Mouse (Mus musculus): ENCODE measurements at regions not wholly inside any gene's neighbourhood (a gene's known extent, or its start where the extent isn't known, plus 50 kb on each side); places are given as distances from the start of the nearest gene placed in this dataset.

DNA sequence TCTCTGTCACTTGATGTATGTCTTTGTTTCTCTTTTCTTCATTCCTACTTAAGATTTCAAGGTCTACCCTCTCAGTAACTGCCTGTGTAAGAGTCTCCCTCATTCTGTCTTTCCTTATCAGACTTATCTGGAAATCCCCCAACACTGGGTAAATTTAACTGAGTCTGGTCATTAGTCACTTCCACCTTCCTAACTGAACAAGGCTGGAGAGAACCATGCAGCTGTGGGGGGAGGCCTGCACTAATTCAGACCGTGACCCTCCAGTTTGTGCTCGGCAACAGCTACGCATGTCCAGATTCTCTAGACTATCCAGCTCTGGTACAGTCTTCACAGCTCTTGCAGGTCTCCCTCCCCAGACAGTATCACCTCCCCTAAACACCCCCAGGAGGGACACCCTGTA, 103.3 kb downstream of the Prox1 start:
- Histone ChIP-seq H3K27ac (replicated peaks) (no peak overlapping the region), H3K27me3 (no peaks in the 10 kb centered on the region), H3K9ac (no peak overlapping the region), H3K9me3 (replicated peaks) (no peaks in the 10 kb centered on the region), H3K4me1 (replicated peaks) (0 out of 2 replicates have a peak, but pooled peaks cover 4% of the 10 kb centered on the region), H3K4me3 (replicated peaks) (no peak overlapping the region), H3K4me2 (no peak overlapping the region), H3K36me3 (replicated peaks) (no peaks in the 10 kb centered on the region)
- ATAC-seq (ENCODE audit: insufficient read depth): no peak
- 44% methylated on average over 3 of the region's 3 CpGs for WGBS (ENCODE audit: insufficient replicate concordance)

DNA sequence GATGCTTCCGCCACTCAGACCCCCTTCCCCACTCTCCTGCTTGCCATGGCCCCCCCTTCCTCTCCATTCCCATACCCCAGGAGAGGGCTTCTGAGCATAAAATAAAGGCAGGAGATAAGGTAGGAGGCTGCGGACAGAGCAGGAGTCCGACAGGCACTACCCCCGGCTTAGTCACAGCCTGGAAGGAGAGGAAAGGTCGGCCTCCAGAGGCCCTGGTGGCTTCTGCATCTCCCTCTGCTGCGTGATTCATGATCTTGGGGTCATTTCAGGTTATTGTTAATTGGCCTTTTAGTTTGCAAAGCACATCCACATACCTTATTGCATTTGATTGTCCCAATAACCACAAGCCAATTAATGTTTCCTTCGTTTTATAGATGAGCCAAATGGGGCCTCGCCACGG, 104.1 kb downstream of the Prox1 start:
- 63% methylated on average over 9 of the region's 9 CpGs for WGBS (ENCODE audit: insufficient replicate concordance)

DNA sequence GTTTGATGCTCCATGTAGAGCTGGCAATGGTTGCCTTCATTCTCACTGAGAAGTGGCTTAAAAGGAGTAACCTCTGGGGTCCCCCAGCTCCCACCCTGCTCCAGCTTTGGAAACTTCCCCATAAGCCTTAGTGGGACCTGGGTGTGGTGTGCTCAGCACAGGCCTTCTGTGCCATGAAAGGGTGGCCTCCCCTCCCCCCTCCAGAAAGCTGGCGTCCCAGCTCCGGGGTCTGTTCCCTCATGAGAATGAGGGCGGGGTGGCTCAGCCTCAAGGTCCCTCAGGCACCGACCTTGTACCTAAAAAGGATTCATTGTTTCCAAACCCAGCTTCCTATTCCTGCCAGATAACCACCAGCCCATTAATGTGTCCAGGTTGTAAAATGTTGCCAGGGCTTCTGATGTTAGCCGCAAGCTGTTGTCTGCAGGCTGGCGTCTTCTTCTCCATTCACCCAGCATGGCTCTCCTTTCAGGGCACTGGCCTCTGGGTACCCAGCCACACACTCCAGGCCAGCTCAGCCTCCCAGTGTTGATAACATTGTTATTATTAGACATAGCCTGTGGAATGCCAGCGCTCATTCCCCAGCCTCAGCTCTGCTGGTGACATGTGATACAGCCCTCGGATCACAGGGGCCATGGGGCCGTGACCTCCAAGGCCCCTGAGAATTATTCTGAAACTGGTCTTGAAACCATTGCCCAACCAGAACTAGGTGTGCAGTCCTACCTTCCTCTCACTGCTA, 108.8 kb downstream of the Prox1 start:
- Histone ChIP-seq H3K4me3 (replicated peaks) (no peak overlapping the region), H3K9me3 (replicated peaks) (no peaks in the 10 kb centered on the region), H3K27me3 (no peaks in the 10 kb centered on the region), H3K27ac (replicated peaks) (no peak overlapping the region), H3K36me3 (replicated peaks) (no peaks in the 10 kb centered on the region), H3K4me1 (replicated peaks) (peaks cover 7% of the 10 kb centered on the region; the same call in 1 of the 2 replicates), H3K4me2 (no peak overlapping the region), H3K9ac (no peak overlapping the region)
- no peak for ATAC-seq (ENCODE audit: insufficient read depth)
- WGBS (ENCODE audit: insufficient replicate concordance): 65% methylated on average over 9 of the region's 9 CpGs

More for the DNA sequence above, 104.1 kb downstream of the Prox1 start:
- ATAC-seq (ENCODE audit: insufficient read depth): no peak
- Histone ChIP-seq H3K4me1 (replicated peaks) (0 out of 2 replicates have a peak, but pooled peaks cover 8% of the 10 kb centered on the region), H3K9me3 (replicated peaks) (no peaks in the 10 kb centered on the region), H3K9ac (no peak overlapping the region), H3K4me2 (no peak overlapping the region), H3K27ac (replicated peaks) (no peak overlapping the region), H3K36me3 (replicated peaks) (no peaks in the 10 kb centered on the region), H3K27me3 (no peaks in the 10 kb centered on the region), H3K4me3 (replicated peaks) (no peak overlapping the region)

DNA sequence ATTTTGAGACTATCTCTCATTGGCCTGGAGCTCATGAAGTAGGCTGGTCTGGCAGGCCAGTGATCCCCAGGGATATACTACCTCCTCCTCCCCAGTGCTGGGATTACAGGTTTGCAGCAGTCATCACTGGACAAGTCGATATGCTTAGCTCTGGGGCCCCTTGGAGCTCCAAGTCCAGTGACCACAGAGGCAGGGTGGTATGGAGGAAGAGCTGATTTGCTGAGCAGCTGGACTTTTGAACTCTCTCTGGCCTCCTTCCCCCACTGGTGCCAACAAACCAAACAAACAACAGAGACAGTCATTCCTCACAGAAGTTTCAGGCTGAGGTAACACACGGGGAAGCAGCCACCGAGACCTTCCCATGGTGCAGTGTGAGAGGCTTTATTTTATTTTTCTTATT, 111.5 kb downstream of the Prox1 start:
- H3K27ac ChIP-seq (replicated peaks): peak overlapping the region; percentile 33; the same call in 1 of the 2 replicates

DNA sequence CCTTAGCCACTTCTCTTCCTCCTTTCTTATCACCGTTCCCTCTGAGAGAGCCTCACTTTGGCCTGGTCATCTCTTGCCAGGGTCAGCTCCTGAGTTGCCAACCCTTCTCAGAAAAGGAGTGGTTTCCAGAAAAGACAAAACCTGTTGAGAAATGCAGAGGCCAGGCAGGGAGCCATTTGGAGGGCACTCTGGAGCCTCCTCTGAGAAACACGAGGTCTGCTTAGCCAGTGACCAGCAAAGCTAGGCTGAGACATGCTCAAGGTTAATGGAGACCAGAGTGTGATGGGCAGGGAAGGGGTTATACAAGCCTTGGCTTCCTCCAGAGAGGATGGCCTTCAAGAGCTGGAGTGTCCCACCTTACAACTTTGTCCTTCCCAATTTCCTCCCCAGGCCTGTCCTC, 113.6 kb downstream of the Prox1 start:
- Histone ChIP-seq H3K27me3 (no peaks in the 10 kb centered on the region), H3K9me3 (replicated peaks) (no peaks in the 10 kb centered on the region), H3K4me1 (replicated peaks) (peaks cover 5% of the 10 kb centered on the region; the same call in 1 of the 2 replicates), H3K27ac (replicated peaks) (no peak overlapping the region), H3K36me3 (replicated peaks) (no peaks in the 10 kb centered on the region), H3K4me3 (replicated peaks) (no peak overlapping the region), H3K9ac (no peak overlapping the region), H3K4me2 (no peak overlapping the region)
- no peak for ATAC-seq (ENCODE audit: insufficient read depth)
- WGBS (ENCODE audit: insufficient replicate concordance): 50% methylated on average over 2 of the region's 2 CpGs

More for the DNA sequence above, 111.5 kb downstream of the Prox1 start:
- Histone ChIP-seq H3K9ac (no peak overlapping the region), H3K27me3 (no peaks in the 10 kb centered on the region), H3K9me3 (replicated peaks) (no peaks in the 10 kb centered on the region), H3K4me2 (no peak overlapping the region), H3K36me3 (replicated peaks) (no peaks in the 10 kb centered on the region), H3K4me1 (replicated peaks) (peaks cover 7% of the 10 kb centered on the region; the same call in 1 of the 2 replicates), H3K4me3 (replicated peaks) (no peak overlapping the region)
- peak; percentile 35; the same call in 1 of the 2 replicates for ATAC-seq (ENCODE audit: insufficient read depth)
- WGBS (ENCODE audit: insufficient replicate concordance): 36% methylated on average over 3 of the region's 3 CpGs

DNA sequence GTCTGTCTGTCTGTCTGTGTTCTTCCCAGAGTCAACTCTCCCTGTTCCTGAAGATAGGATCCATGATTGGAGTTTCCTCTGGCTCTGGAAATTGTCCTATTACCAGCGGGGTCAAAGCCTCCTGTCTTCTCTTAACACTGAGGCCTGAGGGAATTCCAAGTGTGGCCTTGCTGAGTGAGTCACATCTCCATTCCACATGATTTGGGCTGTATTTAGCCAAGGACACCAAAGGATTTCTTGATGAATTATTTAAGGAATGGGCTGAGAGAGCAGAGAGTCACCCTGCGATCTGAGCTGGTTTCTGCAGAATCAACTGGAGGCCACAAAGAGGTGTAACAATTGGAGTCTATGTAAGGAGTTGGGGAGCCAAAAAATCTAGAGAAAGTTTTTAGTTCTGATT, 118.6 kb downstream of the Prox1 start:
- 0 out of 2 replicates have a peak, but pooled peaks cover 4% of the 10 kb centered on the region for H3K4me1 ChIP-seq (replicated peaks)
- no peak overlapping the region for H3K9ac ChIP-seq
- H3K27ac ChIP-seq (replicated peaks): no peak overlapping the region
- no peak overlapping the region for H3K4me2 ChIP-seq
- WGBS (ENCODE audit: insufficient replicate concordance): 69% methylated on average over 2 of the region's 2 CpGs
- H3K27me3 ChIP-seq: no peaks in the 10 kb centered on the region
- ATAC-seq (ENCODE audit: insufficient read depth): no peak
- no peaks in the 10 kb centered on the region for H3K9me3 ChIP-seq (replicated peaks)
- H3K36me3 ChIP-seq (replicated peaks): no peaks in the 10 kb centered on the region
- H3K4me3 ChIP-seq (replicated peaks): no peak overlapping the region

DNA sequence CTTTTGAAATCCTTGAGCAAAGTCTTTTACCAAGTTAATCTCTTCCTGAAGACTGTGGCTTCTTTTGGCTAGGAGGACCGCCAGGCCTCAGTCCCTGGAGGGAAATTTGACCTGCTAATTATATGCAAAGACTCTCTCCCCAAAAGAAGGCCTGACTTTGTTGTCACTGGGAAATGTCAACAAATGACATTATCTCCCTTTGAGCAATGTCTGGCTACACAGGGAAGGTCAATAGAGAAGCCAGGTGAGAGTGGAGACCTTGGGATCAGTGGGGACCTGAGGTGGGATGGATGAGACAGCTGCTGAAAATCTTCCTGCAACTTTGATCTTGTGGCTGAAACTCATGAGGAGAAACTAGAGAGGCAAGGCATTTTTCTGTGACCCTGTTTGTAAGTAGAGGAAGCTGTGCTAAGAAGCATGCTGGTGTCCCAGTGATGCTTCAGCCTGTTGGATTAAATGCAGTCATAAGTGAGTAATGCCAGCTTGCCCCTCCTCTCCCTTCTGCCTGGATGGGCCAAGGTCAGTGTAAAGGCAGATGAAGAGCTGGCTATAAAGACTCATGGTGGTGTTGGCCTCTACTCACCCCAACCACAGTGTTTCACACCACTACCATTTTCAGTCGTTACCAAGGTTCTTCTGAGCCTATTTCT, 121.9 kb downstream of the Prox1 start:
- no peak overlapping the region for H3K9ac ChIP-seq
- peak overlapping the region; percentile 42; the same call in 1 of the 2 replicates for H3K27ac ChIP-seq (replicated peaks)
- no peaks in the 10 kb centered on the region for H3K9me3 ChIP-seq (replicated peaks)
- H3K4me3 ChIP-seq (replicated peaks): no peak overlapping the region
- WGBS (ENCODE audit: insufficient replicate concordance): 45% methylated on average over 2 of the region's 2 CpGs
- peak; percentile 47; the same call in 1 of the 2 replicates for ATAC-seq (ENCODE audit: insufficient read depth)
- H3K4me2 ChIP-seq: no peak overlapping the region
- H3K4me1 ChIP-seq (replicated peaks): peaks cover 8% of the 10 kb centered on the region; the same call in 1 of the 2 replicates
- H3K27me3 ChIP-seq: no peaks in the 10 kb centered on the region
- no peaks in the 10 kb centered on the region for H3K36me3 ChIP-seq (replicated peaks)

DNA sequence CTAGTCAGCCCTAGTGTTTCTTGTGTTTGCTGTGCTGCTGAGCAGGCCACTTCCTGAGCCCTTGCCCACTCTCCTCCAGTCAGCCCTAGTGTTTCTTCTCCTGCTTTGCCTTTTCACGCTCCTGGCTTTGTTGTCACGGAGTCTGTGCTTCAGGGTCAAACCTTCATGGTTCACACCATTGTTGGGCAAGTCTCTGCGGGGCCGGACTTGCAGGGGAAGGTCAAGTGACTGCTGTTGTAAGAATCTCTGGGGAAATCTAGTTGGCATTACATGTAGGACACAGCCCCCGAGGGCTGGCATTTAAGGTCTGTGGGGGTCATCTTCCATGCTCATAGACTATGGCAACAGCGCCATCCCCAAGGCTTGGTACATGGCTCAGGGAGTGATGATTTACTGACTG, 123.3 kb downstream of the Prox1 start:
- H3K4me1 ChIP-seq (replicated peaks): peaks cover 16% of the 10 kb centered on the region
- H3K27me3 ChIP-seq: no peaks in the 10 kb centered on the region
- no peaks in the 10 kb centered on the region for H3K36me3 ChIP-seq (replicated peaks)
- H3K9me3 ChIP-seq (replicated peaks): no peaks in the 10 kb centered on the region
- H3K9ac ChIP-seq: no peak overlapping the region
- no peak overlapping the region for H3K4me3 ChIP-seq (replicated peaks)
- H3K4me2 ChIP-seq: no peak overlapping the region
- no peak overlapping the region for H3K27ac ChIP-seq (replicated peaks)
- 68% methylated on average over 6 of the region's 6 CpGs for WGBS (ENCODE audit: insufficient replicate concordance)
- ATAC-seq (ENCODE audit: insufficient read depth): no peak

DNA sequence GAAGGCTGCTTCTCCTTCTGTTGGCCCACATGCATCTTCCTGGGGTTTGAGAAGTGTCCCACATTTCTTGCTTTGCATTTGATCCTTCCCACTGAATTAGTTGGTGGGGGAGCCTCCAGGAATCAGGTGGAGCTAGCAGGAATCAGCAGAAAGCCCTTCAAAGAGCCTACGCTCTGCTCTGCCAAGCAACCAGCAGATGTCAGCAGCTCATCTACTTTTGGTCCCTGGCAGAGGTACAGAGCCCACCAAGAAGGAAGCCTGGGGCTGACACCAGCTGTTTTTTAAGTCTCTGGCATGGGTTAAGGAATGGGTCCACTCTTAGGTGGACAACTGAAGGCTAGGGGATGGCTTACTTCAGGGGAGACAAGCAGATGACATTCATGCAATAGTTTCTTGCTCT, 123.6 kb upstream of the Smyd2 start:
- H3K9me3 ChIP-seq (replicated peaks): no peaks in the 10 kb centered on the region
- no peaks in the 10 kb centered on the region for H3K36me3 ChIP-seq (replicated peaks)
- H3K4me3 ChIP-seq (replicated peaks): no peak overlapping the region
- no peak overlapping the region for H3K27ac ChIP-seq (replicated peaks)
- ATAC-seq (ENCODE audit: insufficient read depth): no peak
- 37% methylated on average over 1 of the region's 1 CpGs for WGBS (ENCODE audit: insufficient replicate concordance)
- no peaks in the 10 kb centered on the region for H3K27me3 ChIP-seq
- H3K9ac ChIP-seq: no peak overlapping the region
- no peak overlapping the region for H3K4me2 ChIP-seq
- H3K4me1 ChIP-seq (replicated peaks): peaks cover 16% of the 10 kb centered on the region

DNA sequence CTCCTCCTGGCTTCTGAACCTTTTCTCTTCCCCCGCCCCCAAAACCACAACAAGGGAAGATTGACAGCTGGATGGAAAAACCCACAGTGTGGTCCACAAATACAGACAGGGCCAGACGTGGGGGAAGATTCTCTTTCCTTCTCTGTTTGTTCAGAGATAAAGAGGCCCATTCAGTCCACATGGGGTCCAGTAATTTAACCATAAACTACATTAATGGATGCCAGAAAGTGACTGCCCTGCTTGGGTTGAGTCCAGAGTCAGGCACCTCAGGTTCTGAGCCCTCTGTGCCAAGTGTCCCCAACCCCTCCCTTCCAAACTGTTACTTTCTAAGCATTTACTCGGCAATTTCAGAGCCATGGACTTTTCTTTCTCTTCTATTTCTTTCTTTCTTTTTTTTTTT, 121.9 kb upstream of the Smyd2 start:
- Histone ChIP-seq H3K4me1 (replicated peaks) (peaks cover 16% of the 10 kb centered on the region), H3K9ac (no peak overlapping the region), H3K9me3 (replicated peaks) (no peaks in the 10 kb centered on the region), H3K27me3 (no peaks in the 10 kb centered on the region), H3K4me3 (replicated peaks) (no peak overlapping the region), H3K27ac (replicated peaks) (0 out of 2 replicates have a peak overlapping the region, but pooled peaks have one; percentile 69), H3K4me2 (no peak overlapping the region), H3K36me3 (replicated peaks) (no peaks in the 10 kb centered on the region)
- no peak for ATAC-seq (ENCODE audit: insufficient read depth)
- WGBS (ENCODE audit: insufficient replicate concordance): 12% methylated on average over 3 of the region's 3 CpGs

DNA sequence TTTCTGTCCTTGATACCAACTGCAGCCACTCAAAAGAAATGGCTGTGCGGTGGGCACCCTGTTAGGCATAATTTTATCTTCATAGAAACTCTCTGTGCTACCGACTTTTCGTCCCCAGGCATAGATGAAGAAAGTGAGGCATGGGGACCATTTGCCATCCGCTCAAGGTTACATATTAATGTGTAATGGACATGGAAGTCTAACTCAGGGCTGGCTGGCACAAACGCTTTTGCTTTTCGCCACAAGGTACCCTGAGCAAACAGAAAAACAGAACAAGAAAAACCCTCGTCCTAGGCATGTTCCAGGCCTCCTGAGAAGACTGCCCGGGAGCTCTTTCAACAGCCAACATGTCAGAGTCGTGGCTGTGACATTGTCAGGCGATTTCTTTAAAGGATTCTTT, 121.0 kb upstream of the Smyd2 start:
- Histone ChIP-seq H3K9ac (no peak overlapping the region), H3K4me2 (no peak overlapping the region), H3K27ac (replicated peaks) (peak overlapping the region; percentile 69), H3K4me1 (replicated peaks) (peaks cover 16% of the 10 kb centered on the region), H3K36me3 (replicated peaks) (no peaks in the 10 kb centered on the region), H3K27me3 (no peaks in the 10 kb centered on the region), H3K4me3 (replicated peaks) (no peak overlapping the region), H3K9me3 (replicated peaks) (no peaks in the 10 kb centered on the region)
- ATAC-seq (ENCODE audit: insufficient read depth): no peak
- 53% methylated on average over 10 of the region's 10 CpGs for WGBS (ENCODE audit: insufficient replicate concordance)

Measured in liver, embryonic 15.5 days (tissue).